Mouse (Mus musculus) liver, postnatal 0 days (tissue): ENCODE data around the gene Duxf3.
"Not testable (repeated sequence)": the region's sequence is repeated elsewhere in the genome, so short reads cannot be mapped to it uniquely, and the experiment has no call there.

Source experiments
- CTCF ChIP-seq: sonication (generic); IDR thresholded peaks from 2 replicates; pipeline ENCODE4 v1.5.1; 2016; ENCODE audit warnings: antibody characterized with exemption, low read depth
- EP300 ChIP-seq: IDR thresholded peaks from 2 replicates; pipeline ENCODE4 v1.6.1; 2016; ENCODE audit warnings: antibody characterized with exemption, low read depth, mild to moderate bottlenecking

DNA sequence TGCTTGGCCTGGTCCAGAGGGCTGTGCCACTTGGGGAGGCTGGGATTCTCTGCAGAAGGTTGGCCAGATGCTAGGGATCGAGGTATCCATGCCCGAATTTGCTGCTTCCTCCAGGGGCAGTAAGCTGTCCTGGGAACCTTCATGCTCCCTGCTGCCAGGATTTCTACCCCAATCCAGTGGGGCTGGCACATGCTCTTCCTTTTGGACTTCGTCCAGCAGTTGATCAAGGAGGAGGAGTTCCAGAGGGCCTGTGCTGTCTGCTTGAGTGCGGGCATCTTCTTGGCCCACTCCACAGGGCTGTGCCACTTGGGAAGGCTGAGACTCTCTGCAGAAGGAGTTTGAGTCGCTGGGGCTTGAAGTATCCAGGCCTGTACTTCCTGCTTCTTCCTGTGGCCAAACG, 9.3 kb downstream of the Duxf3 start:
- TF ChIP-seq EP300, CTCF: not testable (repeated sequence)
